Mouse (Mus musculus): ENCODE results near the gene Vmn1r218.
"Not testable (repeated sequence)": the region's sequence is repeated elsewhere in the genome, so short reads cannot be mapped to it uniquely, and the experiment has no call there.

The Vmn1r218 gene

GRCm38 (mm10) chr13:23133099-23133498 lies at the start of gene Vmn1r218:
Gene Vmn1r218 (plus strand): TSS chr13:23133155.
- DNase-seq (ENCODE audit: low spot score in 2 of 2): no peak

- no peak for DNase-seq (ENCODE audit: low spot score in 2 of 2)
Measured at GRCm38 (mm10) chr13:23094386-23094785, 38.6 kb upstream of the Vmn1r218 start.

DNA sequence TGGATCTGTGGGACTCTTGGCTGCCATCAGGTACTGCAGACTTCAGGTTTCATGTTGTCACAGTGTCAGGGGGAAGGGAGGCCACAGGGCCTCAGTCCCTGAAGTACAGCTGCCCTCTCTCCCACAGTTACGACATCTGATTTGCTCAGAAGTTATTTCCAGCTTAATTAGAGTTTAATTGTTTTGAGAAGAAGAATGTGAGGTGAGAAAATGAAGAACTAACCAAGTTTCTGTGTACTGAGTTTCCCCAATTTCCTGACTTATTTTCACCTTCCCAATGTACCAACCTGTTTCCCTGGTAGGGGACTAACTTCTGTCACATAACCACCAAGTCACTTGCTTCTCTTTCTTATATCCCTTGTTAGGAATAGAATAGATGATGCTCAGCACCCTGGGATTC lies 14.8 kb upstream of the Vmn1r218 start, which contains the start of gene Vmn1r217:
Gene Vmn1r217, minus strand, starts transcription at position 101 of the 400 bp plus-strand sequence.
- DNase-seq (ENCODE audit: low spot score in 2 of 2): not testable (repeated sequence)

GRCm38 (mm10) chr13:23120611-23121010 lies 12.3 kb upstream of the Vmn1r218 start:
- no peak for DNase-seq (ENCODE audit: low spot score in 2 of 2)

GRCm38 (mm10) chr13:23133501-23133900 lies 546 bp downstream of the Vmn1r218 start:
- DNase-seq (ENCODE audit: low spot score in 2 of 2): no peak

DNA sequence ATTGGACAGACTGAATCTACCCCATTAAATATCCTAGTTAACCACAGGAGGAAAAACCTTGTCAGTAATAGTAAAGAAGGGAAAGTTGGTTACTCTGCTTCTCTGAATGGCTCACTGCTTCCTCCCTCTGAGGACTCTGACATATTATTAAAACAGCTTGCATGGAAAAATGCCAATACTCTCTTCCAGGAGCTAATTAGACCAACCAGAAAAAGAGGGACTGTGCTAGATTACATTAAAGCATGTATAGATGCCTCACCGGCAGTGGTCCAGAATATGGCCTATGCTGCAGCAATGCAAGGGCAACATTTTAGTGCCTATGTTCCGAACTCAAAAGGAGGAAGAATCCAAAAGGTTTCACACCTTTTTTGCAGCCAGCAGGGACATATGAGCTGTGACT lies 5.9 kb downstream of the Vmn1r218 start:
- no peak for DNase-seq (ENCODE audit: low spot score in 2 of 2)

DNA sequence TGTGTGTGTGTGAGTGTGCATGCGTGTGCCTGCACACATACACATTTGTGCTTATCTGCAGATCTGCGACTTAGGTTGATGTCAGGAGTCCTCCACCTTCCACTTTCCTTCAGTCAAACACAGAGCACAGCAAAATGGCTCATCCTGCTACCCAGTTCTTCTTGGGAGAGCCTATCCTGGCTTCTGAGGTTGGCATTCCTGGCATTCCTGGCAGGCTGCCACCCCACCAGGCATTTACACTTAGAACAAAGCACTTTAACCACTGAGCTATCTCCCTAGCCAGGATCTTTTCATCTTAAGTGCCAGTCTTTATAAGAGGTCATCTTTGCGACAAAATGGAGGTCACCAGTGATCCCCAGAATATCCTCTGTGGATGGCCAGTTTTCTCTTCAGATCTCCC lies 24.9 kb downstream of the Vmn1r218 start:
- DNase-seq (ENCODE audit: low spot score in 2 of 2): no peak

GRCm38 (mm10) chr13:23159012-23159411 lies 26.1 kb downstream of the Vmn1r218 start, which contains the start of gene Vmn1r219:
Gene Vmn1r219 (plus strand): TSS chr13:23159312.
- no peak for DNase-seq (ENCODE audit: low spot score in 2 of 2)

DNA sequence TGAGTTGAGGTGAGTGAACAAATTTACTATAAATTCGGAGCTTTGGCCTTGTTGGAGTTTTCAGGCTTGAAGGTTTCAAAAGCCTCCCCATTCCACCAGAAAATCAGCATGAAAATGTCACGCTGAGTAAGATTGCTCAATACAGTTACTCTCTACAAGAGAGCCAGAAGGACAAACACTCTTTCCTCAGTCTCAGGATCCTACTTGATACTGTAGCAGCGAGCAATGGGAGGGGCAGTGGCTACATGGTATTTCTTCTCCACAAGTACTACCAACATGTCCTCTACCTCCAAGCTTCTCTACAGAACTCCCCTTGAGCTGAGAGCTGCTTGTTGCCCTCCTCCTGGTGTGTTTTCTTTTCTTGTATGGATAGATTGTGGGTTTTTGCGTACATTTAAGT lies 33.5 kb downstream of the Vmn1r218 start:
- not testable (repeated sequence) for DNase-seq (ENCODE audit: low spot score in 2 of 2)

DNA sequence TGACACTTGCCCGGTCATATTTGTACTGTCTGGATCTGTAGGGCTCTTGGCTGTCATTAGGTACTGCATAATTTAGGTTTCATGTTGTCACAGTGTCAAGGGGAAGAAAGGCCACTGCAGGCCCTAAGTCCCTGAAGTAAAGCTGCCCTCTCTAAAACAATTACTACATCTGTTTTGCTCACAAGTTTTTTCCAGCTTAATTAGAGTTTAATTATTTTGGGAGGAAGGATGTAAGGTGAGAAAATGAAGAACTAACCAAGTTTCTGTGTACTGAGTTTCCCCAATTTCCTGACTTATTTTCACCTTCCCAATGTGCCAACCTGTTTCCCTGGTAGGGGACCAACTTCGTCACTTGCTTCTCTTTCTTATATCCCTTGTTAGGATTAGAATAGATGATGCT lies 54.9 kb downstream of the Vmn1r218 start, which contains the start of gene Vmn1r220:
Gene Vmn1r220, minus strand, starts transcription at position 101 of the 400 bp plus-strand sequence.
- no peak for DNase-seq (ENCODE audit: low spot score in 2 of 2)
